ENCODE assay signal across 10 mouse cellular contexts in genomic region chr5:137377176-137377575, GRCm38 (mm10). TPM values are rescaled to one million over a fixed set of nuclear protein-coding genes. Genes with fewer than 3 reads are reported as not detected.
A peak's percentile ranks its signal among the peaks of the same experiment; 100 is the strongest.
DNase-seq lines count a peak whose midpoint lies in the region; ATAC-seq and TF ChIP-seq lines count a peak whose summit lies in the region.
"Had no signal": no experiment of that assay in that cellular context is flagged by ENCODE, and none has a peak within 500 bp of the region (broad histone marks: within the 10 kb centered on the region; RNA-seq: fewer than 3 reads in every experiment).

No protein-coding gene starts in this region.

- no peak for TF ChIP-seq EP300 in heart, adult 2 months (IDR thresholded peaks at IDR 0.05; ENCODE audit: insufficient read depth, low read depth, low read length)

- no peaks in the 10 kb centered on the region for H3K27me3 ChIP-seq in lung, embryonic 16.5 days (ENCODE audit: control insufficient read depth, insufficient read depth, low read depth, low read length)
- no peaks in the 10 kb centered on the region for H3K27me3 ChIP-seq in heart, adult 2 months (ENCODE audit: control insufficient read depth, insufficient read depth, low read length)
- H3K27me3 ChIP-seq in kidney, embryonic 15.5 days, result no peaks in the 10 kb centered on the region

- no peak for TF ChIP-seq POLR2A in heart, adult 2 months (IDR thresholded peaks at IDR 0.05; ENCODE audit: insufficient read depth, low read depth, low read length)

- no peaks in the 10 kb centered on the region for H3K79me2 ChIP-seq in heart, adult 2 months (replicated peaks; ENCODE audit: control insufficient read depth, insufficient read depth, low read length)

- no peaks in the 10 kb centered on the region for H3K9me3 ChIP-seq in lung, embryonic 16.5 days (ENCODE audit: control insufficient read depth, low read length)
- H3K9me3 ChIP-seq in kidney, embryonic 15.5 days (replicated peaks), result no peaks in the 10 kb centered on the region
- H3K9me3 ChIP-seq: megakaryocyte, embryonic 14.5 days had no signal

- DNase-seq in lung, adult 18-20 months, result no peak
- DNase-seq in heart, adult 2 months, result peak; percentile 46 to 50
- peak; percentile 30 for DNase-seq in retina, postnatal 1 day
- DNase-seq in Muller cell, postnatal 12 days (ENCODE audit: inconsistent ontology term), result no peak
- no peak for DNase-seq in ovary, adult 18-20 months (ENCODE audit: low spot score)
- no peak for DNase-seq in left cerebral cortex, postnatal 36 days (ENCODE audit: low spot score in 2 of 2)
- DNase-seq: cerebellum, adult 9-11 months had no signal

- no peak overlapping the region for H3K4me3 ChIP-seq in lung, embryonic 16.5 days (ENCODE audit: low read length)
- no peak overlapping the region for H3K4me3 ChIP-seq in heart, adult 2 months
- H3K4me3 ChIP-seq in kidney, embryonic 15.5 days (replicated peaks), result no peak overlapping the region
- H3K4me3 ChIP-seq: megakaryocyte, embryonic 14.5 days had no signal

- peak overlapping the region; percentile 35 for H3K4me2 ChIP-seq in lung, embryonic 16.5 days (ENCODE audit: low read depth, low read length)
- H3K4me2 ChIP-seq in kidney, embryonic 15.5 days, result peak overlapping the region; percentile 39

- H3K36me3 ChIP-seq in lung, embryonic 16.5 days (ENCODE audit: control insufficient read depth, insufficient read depth, low read length), result peaks cover 25% of the 10 kb centered on the region
- peaks cover 7% of the 10 kb centered on the region for H3K36me3 ChIP-seq in heart, adult 2 months (ENCODE audit: control insufficient read depth, insufficient read depth, low read length)
- peaks cover 37% of the 10 kb centered on the region for H3K36me3 ChIP-seq in kidney, embryonic 15.5 days

- intact Hi-C loops in heart, adult 2 months (cut with DNase I), result loop anchor here (2.0 to 5.0 kb wide), 2 partner anchors 26 to 245 kb away; partner anchors contain the start of gene Ephb4
- intact Hi-C loops in left cerebral cortex, postnatal 36 days (cut with DNase I), result no loop called here

- TF ChIP-seq CTCF in heart, adult 2 months (IDR thresholded peaks at IDR 0.05), result 0 out of 2 replicates have a peak, but pooled peaks have one; percentile 1

- peaks cover 19% of the 10 kb centered on the region for H3K4me1 ChIP-seq in lung, embryonic 16.5 days (replicated peaks; ENCODE audit: control insufficient read depth, insufficient read depth, low read length)
- peaks cover 14% of the 10 kb centered on the region for H3K4me1 ChIP-seq in heart, adult 2 months (ENCODE audit: control insufficient read depth, insufficient read depth, low read length)
- H3K4me1 ChIP-seq in kidney, embryonic 15.5 days, result peaks cover 41% of the 10 kb centered on the region

- 0 out of 2 replicates have a peak overlapping the region, but pooled peaks have one; percentile 14 for H3K9ac ChIP-seq in lung, embryonic 16.5 days (ENCODE audit: low read length)
- H3K9ac ChIP-seq in heart, adult 2 months (ENCODE audit: low read depth, low read length), result no peak overlapping the region
- H3K9ac ChIP-seq in kidney, embryonic 15.5 days, result 0 out of 2 replicates have a peak overlapping the region, but pooled peaks have one; percentile 10

- 8% methylated on average over 10 of the region's 11 CpGs for WGBS in lung, embryonic 16.5 days
- WGBS in heart, adult 2 months, result 7% methylated on average over 10 of the region's 11 CpGs
- 18% methylated on average over 11 of the region's 11 CpGs for WGBS in kidney, embryonic 15.5 days

- H3K27ac ChIP-seq in lung, embryonic 16.5 days (ENCODE audit: low read length), result peak overlapping the region; percentile 31
- no peak overlapping the region for H3K27ac ChIP-seq in heart, adult 2 months
- H3K27ac ChIP-seq in kidney, embryonic 15.5 days, result no peak overlapping the region

- no peak for ATAC-seq in lung, embryonic 16.5 days (ENCODE audit: low read depth)
- 0 out of 2 replicates have a peak, but pooled peaks have one; percentile 20 for ATAC-seq in kidney, embryonic 15.5 days (replicated peaks; ENCODE audit: low FRiP score)

RNA-seq across cellular contexts. Expression of gene Ephb4, which starts 27.3 kb away (rescaled TPM):
- polyA plus RNA-seq in lung, embryonic 16.5 days (2015; fragmentation: Nextera tagmentation; extraction: Ambion mirVana), result 50.7 and 56.9 TPM in 2 replicates
- 10 to 100 TPM; 45.9 to 53.9 TPM for total RNA-seq in heart, adult 2 months (2021)
- 35.2 and 51.8 TPM in 2 replicates for polyA plus RNA-seq in heart, adult 2 months (2012; rRNA removed)
- polyA plus RNA-seq in kidney, embryonic 15.5 days (2015; fragmentation: Nextera tagmentation; extraction: Ambion mirVana), result 49.1 and 54.9 TPM in 2 replicates
- total RNA-seq in left cerebral cortex, postnatal 36 days (2021), result 1 to 10 TPM; 5.3 to 6.1 TPM

RNA-seq across cellular contexts. Expression of gene Slc12a9, which starts 43.8 kb away (rescaled TPM):
- 11.6 and 12.5 TPM in 2 replicates for polyA plus RNA-seq in lung, embryonic 16.5 days (2015; fragmentation: Nextera tagmentation; extraction: Ambion mirVana)
- total RNA-seq in heart, adult 2 months (2021), result 1 to 10 TPM; 1.7 to 2.2 TPM
- polyA plus RNA-seq in heart, adult 2 months (2012; rRNA removed), result 6.0 and 8.9 TPM in 2 replicates
- 14.2 and 16.0 TPM in 2 replicates for polyA plus RNA-seq in kidney, embryonic 15.5 days (2015; fragmentation: Nextera tagmentation; extraction: Ambion mirVana)
- total RNA-seq in left cerebral cortex, postnatal 36 days (2021), result 10 to 100 TPM; 21.1 to 25.2 TPM

Comparison
In these comparisons a context has a peak if more than half of its experiments do, and no peak if none do; other contexts are left out.
1. DNase-seq: peak in heart, adult 2 months (2 of 2) and retina, postnatal 1 day (single experiment); none in lung, adult 18-20 months (0 of 2), Muller cell, postnatal 12 days (single experiment), ovary, adult 18-20 months (single experiment) and left cerebral cortex, postnatal 36 days (0 of 2).